Mouse (Mus musculus) kidney, postnatal 4 days (tissue): ENCODE data around the gene Ang.
A peak's percentile ranks its signal among the peaks of the same experiment; 100 is the strongest.

ENCODE experiments used
- DNase-seq, 2 experiments: peaks; one replicate each; pipeline ENCODE4 v3.0.0; 2021; ENCODE audit warnings: mixed read lengths in 2 of 2

Ang gene

DNA sequence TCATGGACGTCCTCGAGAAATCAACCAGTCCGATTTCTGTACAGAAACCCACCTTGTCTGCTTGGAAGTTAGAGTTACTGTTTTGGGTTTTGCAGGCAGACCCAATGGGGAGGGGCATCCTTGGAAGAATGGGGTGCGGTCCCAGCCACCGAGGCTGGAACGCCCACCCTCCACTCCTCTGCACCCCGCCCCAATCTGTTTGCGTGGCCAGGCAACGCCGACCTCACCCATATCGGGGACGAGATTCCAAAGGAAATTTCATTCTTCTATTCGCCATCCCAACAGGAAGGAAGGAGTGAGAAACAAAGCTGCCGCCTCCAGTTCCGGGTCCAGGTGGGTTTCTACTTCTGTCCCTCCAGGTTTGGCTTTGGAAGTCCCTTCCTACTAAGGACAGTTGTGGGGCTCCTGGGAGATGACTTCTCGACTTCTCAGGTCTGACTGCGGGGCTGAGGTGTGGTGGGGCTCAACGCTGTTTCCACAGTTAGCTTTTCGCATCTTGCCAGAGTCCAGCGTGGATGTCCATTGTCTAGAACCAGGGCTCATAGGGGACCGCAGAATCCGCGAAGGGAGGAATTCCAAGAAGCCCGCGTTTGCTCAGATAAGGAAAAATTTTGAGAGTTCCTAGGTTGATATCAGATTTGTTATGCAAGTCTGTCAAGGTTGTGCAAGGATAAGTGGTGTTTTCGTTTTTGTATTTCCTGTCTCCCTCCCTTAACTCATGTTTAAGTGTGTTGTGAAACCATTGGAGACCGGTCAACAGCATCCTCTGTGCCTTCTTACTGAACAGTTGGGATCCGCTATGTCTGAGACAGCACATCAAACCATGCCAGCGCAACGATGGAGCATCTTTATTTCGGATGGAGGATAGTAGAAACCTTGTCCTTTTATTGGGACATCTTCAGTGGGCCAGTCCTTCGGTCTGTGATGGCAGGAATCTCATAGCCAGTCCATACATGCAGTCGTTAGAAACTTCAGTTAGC, at the start of gene Ang, which contains the start of gene Rnase4:
Gene Ang, plus strand, starts transcription at position 230 of the 980 bp plus-strand sequence.
Gene Rnase4, plus strand, starts transcription at position 157 of the 980 bp plus-strand sequence.
- peak; percentile 67 to 76 for DNase-seq

DNA sequence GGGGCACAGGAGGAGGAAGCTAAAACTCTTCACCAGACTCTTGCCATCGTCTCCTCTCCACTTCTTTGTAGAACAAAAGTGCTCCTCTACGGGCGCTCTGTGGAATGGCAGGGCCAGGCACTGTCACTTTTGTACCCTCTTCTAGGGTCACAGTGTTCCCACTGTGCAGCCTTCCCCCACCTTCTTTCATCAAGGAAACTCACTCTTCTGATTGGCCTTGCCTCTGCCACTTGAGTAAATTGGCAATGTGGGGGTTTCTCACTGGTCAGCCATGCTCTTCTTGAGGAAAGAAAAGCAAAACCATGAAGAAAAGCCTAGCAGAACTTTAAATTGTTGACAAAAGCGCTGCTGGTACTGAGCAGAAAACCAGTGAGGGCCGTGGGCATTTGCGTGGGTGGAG, 49.2 kb upstream of the Ang start, which contains the start of gene Rnase9:
Gene Rnase9, minus strand, starts transcription at position 101 of the 400 bp plus-strand sequence.
- no peak for DNase-seq

DNA sequence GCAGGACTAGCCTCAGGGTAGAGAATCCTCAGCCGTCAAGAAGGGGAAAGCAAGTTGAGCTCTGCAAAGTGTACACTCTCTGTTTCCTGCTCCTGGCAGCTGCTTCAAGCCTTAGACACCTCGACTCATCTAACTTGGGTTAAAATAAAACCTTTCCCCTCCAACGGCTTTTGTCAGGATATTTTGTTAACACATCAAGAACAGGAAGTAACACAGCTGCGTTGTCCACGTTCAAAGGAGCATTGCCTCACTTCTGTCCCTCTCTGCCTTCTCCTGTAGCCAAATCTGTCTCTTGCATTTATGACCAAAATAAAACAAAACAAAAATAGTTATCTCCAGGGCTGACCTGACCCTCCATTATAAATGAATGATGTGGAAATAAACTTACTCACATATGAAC, 43.1 kb upstream of the Ang start:
- no peak for DNase-seq

DNA sequence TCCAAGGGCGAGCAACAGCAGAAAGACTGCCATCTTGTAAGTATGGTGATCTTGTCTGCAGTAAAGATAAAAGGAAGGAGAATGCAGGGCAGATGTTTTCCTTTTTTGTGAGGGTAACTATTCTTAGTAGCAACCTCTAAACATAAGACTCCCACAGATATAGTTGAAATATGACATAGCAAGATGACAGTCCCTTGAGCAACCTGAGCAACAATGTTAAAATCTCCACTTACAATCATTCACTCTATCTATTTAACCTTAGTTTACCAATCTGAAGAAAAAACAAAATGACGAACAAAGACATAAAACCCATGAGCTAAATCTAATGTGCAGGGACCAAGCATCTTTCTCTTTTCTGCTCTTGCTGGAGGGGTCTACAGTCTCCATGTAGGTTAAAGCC, 40.9 kb upstream of the Ang start, which contains the start of gene Rnase11:
Gene Rnase11, minus strand, starts transcription at position 101 of the 400 bp plus-strand sequence.
- DNase-seq: no peak

DNA sequence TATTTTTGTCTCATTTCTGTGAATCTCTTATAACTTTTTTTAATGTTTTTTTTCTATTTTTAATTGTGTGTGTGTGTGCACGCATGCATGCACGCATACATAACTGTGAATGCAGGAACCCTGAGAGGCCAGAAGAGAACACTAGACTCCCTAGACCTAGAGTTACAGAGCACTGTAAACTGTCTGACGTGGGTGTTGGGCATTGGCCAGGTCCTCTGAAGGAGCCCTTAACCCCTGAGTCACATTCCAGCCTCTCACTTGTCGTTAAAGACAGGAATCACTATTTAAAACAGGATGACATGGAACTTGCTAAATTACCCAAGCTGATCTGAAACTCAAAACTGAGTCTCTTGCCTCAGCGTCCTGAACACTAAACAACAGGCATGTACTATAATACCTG, 39.0 kb upstream of the Ang start:
- no peak for DNase-seq

DNA sequence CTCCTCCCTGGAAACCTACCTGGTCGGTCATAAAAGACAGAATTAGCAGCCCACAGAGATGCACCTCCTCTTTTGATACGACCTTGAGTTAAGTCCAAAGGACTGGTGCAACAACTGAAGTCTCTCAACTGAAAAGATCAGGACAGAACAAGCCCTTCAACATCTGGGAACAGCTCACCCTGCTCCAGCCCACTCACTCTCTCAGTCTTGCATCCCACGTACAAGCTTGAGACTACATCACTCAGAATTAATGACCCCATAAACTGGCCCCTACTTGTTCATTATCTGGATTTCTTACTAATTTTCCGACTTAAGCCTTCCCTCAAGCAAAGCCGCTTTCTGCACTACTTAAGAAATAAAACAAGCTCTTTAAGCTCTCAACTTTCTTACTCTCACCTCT, 37.8 kb upstream of the Ang start:
- no peak for DNase-seq

DNA sequence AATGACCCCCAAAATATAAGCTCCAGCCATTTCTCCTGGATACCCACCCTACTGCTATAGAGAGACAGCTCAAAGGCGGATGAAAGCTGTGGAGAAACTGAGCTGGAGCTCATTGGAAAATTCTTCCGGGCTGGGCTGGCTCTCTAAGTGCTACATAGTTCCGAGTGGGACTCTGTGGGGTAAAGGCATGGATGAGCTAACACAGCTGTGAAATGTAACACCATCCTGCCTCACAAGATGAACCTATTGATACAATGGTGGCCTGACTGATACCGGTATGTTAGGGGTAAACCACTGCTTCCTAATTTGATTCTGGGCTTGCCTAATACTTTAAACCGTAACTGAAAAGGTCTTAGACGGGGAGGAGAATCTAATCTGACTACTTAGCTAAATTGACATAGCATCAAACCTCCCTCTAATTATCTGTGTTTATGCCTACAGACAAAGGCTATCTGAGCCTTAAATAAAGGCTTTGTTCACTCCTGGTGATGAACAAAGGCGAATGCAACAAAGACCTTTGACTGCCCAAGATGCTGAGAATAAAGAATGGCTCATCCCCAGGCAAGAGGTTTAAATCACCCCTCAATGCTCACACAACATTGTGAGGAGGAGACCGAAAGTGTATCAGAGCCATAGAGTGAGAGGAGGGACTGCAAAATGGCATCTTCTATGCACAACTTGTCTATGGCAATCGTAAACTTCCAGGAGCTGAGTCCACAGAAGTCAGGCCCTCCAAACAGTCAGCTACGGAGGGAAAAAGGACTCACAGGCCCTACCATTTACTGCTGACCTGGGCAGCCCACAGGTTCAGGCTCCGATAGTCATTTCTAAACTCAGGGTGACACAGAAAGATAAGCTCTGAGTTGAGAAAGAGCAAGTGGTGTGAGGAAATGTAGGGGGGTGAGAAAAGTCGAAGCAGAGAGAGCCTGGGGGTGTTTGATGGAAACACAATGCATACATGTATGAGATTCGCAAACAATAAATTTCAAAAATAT, 36.4 kb upstream of the Ang start:
- no peak for DNase-seq

DNA sequence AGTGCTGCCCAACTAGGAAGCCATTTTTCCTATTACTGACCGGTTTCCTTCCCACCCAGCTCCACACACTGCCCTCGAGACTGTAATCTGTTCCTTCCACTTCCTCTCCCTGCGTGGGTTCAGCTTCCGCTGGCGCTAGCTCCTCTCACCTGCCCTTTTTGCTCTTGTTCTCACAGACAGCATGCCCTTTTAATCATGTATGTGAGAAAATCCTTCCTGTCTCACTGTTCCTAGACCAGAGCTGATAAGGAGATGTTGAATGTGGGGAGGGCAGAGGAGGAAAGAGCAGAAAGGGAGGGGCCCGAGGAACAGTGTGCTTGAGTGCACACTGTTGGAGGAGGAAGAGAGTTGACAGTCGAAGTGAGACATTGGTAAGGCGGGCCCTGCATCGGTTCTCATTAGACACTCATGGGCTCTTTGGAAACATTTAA, 33.5 kb upstream of the Ang start, which contains the start of gene Rnase12:
Gene Rnase12, minus strand, starts transcription at position 261 of the 431 bp plus-strand sequence.
- peak in 1 of 2 experiments; percentile 10 for DNase-seq

DNA sequence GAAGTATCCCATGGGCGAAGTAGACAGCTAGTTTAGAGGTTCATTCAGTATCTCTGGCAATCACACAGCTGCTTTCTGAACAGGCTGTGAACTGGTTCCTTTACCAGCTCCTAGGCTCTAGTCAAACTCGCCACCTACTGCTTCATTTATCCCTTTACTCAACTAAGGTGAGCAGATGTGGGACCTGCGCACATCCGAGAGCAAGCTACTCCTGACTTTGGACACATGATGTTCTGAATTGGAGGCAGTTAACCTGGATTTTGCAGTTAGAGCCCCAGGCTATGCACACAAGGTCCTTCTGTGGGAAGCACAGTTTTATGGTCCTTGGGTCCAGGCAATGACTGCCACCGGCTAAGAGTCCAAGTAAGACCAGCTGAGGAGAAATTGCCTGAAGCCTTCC, 30.2 kb upstream of the Ang start:
- DNase-seq: no peak

DNA sequence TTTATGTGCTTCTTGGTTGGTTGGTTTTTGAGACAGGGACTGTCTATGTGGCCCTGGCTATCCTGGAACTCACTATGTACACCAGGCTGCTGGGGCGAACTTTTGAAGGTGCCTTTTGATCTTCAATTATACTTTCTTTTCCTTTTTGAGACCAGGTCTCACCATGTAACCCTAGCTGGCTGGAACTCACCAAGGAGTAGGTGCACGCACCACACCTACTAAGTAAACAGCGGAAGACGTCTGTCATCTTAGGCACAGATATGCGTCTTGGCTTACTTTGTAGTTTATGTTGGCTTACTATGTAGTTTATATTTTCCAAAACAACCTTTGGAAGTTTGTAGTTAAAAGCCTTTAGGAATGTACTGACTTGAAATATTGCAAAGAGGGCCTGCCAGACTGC, 22.0 kb upstream of the Ang start:
- no peak for DNase-seq

DNA sequence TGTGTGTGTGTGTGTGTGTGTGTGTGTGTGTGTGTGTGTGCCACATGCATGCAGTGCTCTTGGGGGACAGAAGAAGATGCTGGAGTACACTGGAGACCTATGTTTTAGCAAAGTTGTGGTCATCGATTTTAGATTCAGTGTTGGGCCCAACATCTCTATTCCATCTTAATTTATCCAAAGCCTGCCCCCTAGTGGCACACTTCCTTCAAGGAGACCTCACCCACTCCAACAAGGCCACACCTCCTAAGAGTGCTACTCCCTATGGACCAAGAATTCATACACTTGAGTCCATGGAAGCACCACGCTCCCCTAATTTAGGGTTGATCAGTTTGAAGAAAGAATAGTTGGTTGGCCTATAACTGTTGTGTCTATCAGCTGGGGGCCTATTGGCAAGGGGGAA, 21.3 kb upstream of the Ang start:
- DNase-seq: peak; percentile 62 to 72

DNA sequence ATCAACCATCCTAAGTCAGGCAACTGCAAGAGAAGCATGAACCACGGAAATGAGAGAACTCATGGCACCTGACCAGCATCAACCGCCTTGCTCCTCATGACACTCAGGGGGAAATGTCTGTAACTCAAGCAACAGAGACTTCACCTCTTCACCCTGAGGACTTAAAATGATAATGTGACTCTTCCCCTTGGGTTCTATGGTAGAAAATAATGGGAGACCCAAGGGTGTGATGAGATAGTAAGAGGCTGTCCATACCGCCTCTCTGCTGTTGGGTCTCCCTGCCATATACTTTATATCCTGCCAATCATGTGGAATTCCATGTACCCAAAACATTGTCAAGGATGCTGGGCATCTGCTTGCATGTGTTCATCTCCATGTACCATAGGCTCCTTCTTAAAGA, 16.6 kb upstream of the Ang start, which contains the start of gene Olfr750:
Gene Olfr750, minus strand, starts transcription at position 101 of the 400 bp plus-strand sequence.
- no peak for DNase-seq

DNA sequence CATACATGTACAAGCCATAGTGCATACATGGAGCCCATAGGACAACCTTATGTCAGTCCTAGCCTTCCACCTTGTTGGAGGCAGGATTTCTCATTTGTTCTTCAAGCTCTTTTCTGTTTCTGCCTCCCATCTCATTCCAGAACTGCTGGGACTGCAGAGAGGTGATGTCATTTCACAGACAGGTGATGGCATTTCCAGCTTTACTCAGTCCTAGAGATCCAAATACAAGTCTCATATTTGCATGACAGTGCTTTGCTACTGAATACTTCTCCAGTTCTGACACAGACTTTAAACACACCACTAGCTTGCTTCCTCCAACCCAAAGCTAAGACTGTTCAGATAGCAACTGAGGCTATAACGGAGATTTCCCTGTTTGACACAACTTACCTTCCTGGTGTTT, 11.8 kb upstream of the Ang start:
- DNase-seq: no peak

DNA sequence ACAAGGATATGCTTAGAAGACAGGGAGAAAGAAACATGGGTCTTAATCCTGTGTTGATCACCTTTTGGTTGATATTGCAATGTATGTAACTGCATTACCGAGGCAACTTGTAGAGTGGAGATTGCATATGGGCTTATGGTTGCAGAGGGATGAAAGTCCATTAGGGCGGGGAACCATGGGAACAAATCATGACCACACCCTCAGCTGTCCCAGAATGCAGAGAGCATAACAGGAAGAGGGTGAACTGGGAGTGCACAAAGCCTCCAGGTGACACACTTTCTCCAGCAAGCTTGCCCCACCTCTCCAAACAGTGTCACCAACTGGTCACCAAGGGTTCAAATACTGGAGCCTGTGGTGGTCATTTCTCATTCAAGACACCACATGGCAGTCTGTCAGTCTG, 9.9 kb upstream of the Ang start:
- no peak for DNase-seq

DNA sequence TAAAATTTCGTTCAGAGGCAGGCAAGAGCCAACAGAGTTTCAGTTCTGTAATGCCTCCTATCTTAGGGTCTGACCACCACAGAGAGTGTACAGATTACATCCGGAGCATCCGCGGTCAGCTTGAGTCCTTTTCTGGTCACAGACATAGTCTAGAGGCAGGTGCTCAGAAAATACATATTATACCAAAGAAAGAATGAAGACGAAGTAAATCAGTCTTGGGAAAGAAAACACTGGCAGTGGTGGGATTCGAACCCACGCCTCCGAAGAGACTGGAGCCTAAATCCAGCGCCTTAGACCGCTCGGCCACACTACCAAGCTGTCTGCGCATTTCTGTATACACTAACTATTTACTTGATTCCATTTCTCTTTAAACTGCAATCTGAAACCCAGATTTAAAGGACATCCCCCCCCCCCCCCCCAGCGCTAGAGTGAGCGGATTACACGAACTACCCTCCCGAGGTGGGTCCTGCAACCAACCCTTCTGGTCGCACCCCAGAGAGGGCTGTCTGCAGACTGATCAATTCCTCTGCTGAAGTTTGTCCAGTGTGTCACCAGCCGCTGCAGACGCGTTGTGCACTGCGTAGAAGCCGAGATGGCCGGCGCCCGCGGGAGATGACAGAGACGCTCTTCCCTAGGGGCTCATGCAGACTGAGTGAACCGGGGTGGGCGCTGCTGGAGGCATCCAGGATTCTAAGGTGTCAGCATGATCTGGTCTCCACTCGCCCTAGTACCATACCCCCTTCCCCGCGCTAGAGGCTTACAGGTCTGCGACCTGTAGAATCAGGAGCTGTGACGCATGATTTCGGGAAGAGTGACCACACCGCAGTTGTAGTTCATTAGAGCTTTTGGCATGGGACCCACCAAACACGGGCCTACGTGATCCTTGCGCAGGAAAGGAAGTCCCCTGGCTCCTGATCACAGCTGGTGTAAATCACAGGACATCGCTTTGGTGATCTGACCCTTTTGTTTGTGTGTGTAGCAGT, 8.1 kb upstream of the Ang start:
- peak; percentile 70 to 74 for DNase-seq

DNA sequence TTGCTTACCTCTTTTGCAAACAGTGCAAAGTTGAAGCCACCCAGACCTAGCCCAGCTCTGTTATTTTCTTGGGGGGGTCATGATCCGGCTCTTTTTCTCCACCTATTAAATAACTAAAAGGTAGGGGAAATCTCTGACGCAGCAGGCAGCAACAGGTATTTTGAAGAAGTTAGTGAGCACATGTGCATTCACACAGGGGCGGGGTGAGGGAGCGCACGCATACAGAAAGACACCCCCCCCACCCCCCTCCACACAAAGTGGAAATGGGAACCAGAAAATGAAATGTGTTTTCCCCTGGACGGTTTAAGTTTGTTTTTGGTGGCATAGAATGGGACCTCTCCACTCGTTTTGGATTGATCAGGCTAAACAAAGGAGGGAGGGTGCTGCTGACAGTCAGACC, 7.1 kb upstream of the Ang start:
- no peak for DNase-seq

DNA sequence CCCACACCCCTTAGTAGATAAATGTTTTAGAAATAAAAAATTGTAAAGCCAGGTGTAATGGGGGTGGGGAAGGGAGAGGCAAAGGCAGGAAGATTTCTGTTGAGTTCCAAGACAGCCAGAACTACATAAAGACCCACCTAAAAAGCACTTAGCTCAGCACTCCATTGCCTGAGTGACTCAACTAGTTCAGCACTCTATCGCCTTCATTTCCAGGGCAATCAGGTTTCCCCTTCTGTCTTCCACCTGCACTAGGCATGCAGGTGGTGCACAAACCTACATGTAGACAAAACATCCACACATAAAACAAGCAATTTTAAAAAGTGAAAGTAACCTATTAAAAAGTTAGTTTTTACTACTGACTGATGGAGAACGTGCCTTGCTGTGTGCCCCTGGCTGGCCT, 5.9 kb upstream of the Ang start:
- DNase-seq: no peak

DNA sequence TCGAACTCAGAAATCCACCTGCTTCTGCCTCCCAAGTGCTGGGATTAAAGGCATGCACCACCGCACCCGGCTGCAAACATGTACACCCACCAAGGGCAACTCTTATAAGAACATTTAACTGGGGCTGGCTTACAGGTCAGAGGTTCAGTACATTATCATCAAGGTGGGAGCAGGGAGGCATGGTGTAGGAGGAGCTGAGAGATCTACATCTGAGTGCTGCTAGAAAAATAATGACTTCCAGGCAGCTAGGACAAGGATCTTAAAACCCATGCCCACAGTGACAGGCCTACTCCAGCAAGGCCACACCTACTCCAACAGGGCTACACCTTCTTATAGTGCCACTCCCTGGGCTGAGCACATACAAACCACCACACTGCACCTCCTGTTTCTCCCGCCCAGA, 5.0 kb upstream of the Ang start:
- DNase-seq: no peak

DNA sequence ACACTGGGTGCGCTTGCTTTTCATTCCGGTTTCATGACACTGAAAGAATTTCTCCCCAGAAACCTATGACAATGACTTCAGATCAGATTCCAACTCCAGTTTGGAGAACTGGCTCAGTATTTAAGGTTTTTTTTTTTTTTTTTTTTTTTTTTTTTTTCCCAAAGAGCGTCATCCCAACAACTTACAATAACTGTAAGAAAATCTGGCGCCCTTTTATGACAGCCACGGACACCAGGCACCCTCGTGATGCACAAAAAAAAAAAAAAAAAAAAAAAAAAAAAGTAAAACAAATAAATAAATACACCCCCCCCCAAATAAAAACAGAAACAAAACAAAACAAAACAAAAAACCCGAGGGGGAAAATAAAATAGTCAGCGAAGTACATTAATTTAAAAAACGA, 3.2 kb upstream of the Ang start:
- DNase-seq: no peak

DNA sequence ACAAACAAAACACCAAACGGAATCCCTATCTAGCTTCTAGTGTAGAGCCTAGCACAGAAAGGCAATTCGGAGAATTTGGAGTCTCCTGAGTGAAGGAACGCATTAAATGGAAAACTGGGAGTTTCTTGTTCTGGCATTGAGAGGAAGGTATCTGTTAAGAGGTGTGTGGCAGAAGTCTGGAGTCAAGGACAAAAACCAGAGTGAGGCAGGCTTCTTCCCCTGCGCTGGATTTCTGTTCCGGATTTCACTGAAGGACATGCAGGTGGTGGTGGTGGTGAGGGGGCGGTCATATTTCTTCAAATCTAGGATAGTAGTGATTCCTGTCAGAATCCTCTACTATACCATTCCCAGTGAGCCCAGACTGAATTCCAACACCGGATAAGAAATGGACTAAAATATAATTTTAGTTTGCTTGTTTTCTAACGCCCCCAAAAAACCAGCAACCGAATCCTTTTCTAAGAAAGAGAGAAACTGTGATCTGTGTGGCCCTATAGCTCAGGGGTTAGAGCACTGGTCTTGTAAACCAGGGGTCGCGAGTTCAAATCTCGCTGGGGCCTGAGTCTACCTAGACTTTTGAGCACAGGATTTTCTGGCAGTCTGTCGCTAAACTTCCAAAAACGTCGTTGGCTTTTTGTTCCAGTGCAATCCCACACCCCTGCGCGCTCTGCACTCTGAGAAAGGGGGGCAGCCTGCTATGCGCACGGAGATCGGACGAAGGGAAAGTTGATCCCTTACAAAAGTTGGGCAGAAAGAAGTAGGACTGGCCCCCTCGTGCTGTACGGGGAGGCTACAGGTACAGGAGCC, 2.6 kb upstream of the Ang start:
- peak; percentile 86 to 92 for DNase-seq
